Mouse (Mus musculus) olfactory bulb, adult 2 months (tissue): Measurements from ENCODE around the gene Syne3. TPM values are rescaled to one million over a fixed set of nuclear protein-coding genes. Genes with fewer than 3 reads are reported as not detected.

Experiments
- H3K27ac ChIP-seq: fragments of 200-500 bp; 2 replicates; pipeline ENCODE4 v1.5.1; 2012; ENCODE audit warnings: low read depth, low read length; ENCODE audit not compliant: insufficient read depth
- H3K4me1 ChIP-seq: fragments of 200-500 bp; 2 replicates; pipeline ENCODE4 v1.6.1; 2012; ENCODE audit warnings: low read length; ENCODE audit not compliant: control insufficient read depth, insufficient read depth
- H3K4me3 ChIP-seq: fragments of 200-500 bp; 2 replicates; pipeline ENCODE4 v1.5.1; 2012; ENCODE audit warnings: mild to moderate bottlenecking, low read depth, low read length, moderate library complexity; ENCODE audit not compliant: insufficient read depth
- CTCF ChIP-seq: fragments of 200-500 bp; IDR thresholded peaks from 2 replicates; pipeline ENCODE4 v1.5.1; 2012; ENCODE audit warnings: low read depth, mild to moderate bottlenecking, low read length, moderate library complexity; ENCODE audit not compliant: insufficient read depth
- POLR2A ChIP-seq: fragments of 200-500 bp; IDR thresholded peaks from 2 replicates; pipeline ENCODE4 v1.6.1; 2012; ENCODE audit warnings: mild to moderate bottlenecking, low read depth, low read length, moderate library complexity; ENCODE audit not compliant: insufficient read depth
- WGBS: fragments of 180-500 bp; shearing (Covaris S2); methylation state at CpG from one replicate; pipeline ENCODE4 v1.1.7; 2018; 5-methylcytosine and 5-hydroxymethylcytosine counted together
- polyA plus RNA-seq: library from polyadenylated mRNA; stranded (reverse); fragments of >200 nt; gene quantifications from 2 replicates; pipeline ENCODE4 v1.2.4, GENCODE M21; 2012; ENCODE audit warnings: low replicate concordance; ENCODE audit not compliant: missing spikeins, insufficient read depth, insufficient read length

Syne3 gene
- polyA plus RNA-seq, 1 experiment = not detected

DNA sequence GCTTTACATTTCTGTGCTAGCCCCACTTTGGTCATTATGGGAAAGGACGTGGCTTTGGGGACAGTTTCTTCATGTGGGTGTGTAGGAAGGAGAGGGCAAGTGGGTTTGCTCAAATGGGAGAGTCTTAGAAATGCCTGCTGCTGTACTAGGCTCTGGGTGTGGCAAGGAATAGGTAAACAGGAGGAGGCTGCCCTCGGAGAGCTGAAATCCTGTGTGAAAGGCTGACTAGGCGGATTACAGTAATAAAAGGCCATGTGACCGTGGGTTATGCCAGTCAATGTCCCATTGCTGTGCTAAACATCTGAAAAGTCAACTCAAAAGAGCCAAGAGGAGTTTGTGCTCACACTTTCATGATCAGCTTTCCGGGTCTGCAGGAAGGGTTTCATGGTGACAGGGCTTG, 127.1 kb downstream of the Syne3 start:
- TF ChIP-seq POLR2A (no peak), CTCF (no peak)
- 75% methylated on average over 5 of the region's 5 CpGs for WGBS
- H3K27ac ChIP-seq = no peak overlapping the region
- peaks cover 5% of the 10 kb centered on the region; the same call in 1 of the 2 replicates for H3K4me1 ChIP-seq
- H3K4me3 ChIP-seq = no peak overlapping the region

DNA sequence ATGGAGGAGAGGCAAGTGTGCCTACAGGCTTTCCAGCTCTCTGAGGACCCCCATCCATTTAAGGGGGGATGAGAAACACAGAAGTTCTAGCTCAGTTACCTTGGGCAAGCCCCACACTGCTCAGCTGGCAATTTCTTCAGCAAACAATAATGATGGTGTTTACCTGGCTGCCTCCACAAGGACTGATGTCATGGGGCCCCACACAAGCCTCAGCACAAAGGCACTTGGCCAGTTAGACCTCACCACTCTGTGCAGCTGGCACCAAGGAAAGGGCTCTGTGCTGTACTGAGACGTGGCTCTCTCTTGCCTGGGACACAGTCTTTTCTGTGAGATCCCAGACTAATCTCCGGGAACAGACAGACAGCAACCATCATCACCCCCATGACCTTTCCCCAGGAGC, 127.5 kb downstream of the Syne3 start:
- peaks cover 5% of the 10 kb centered on the region; the same call in 1 of the 2 replicates for H3K4me1 ChIP-seq
- H3K4me3 ChIP-seq = no peak overlapping the region
- TF ChIP-seq POLR2A = no peak
- TF ChIP-seq CTCF = no peak
- no peak overlapping the region for H3K27ac ChIP-seq
- 67% methylated on average over 2 of the region's 2 CpGs for WGBS

DNA sequence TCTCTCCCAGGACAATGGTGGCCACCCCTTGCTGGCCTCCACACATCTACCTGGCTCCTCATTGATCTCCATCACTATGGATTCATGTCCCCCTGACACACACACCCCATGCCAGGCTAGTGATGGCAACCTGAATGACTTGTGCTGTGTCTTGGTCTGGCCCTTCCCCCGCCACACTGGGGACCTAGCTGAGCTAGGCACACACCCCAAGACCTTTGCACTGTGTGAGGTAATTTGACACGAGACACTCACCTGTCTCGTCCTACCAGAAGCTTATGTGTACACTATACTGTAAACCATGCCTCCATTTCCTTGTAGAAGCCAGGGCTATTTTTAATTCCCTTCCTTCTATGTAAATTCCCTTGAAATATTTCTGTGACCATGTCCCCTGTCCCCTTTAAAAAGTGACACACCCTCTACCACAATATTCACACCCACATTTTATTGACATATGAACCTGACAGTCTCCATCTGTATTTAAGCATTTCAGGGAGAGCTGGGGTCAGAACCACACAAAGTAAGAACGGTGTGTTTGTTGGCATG, 128.0 kb downstream of the Syne3 start:
- Histone ChIP-seq H3K4me3 (no peak overlapping the region), H3K27ac (no peak overlapping the region), H3K4me1 (peaks cover 5% of the 10 kb centered on the region; the same call in 1 of the 2 replicates)
- WGBS = 92% methylated on average over 4 of the region's 4 CpGs
- TF ChIP-seq CTCF (no peak), POLR2A (no peak)

DNA sequence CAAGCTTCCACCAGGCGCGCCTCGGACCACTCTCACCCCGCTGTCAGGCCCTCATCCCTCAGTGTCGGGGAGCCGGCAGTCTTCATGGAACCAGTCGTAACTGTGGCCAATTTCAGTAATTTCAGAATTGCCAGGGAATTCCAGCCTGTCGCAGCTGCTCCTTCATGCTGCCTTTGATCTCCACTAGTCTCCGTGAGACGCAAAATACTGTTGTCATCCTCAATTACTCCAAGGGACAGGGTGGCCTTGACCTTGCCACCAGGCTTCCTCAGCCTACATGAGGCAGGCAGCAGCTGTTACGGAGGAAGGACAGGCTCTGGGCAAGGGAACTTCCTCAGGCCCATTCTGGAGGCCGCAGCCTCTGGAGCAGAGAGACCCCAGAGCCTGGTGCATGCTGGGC, 129.2 kb downstream of the Syne3 start:
- Histone ChIP-seq H3K4me3 (no peak overlapping the region), H3K4me1 (peaks cover 3% of the 10 kb centered on the region; the same call in 1 of the 2 replicates), H3K27ac (no peak overlapping the region)
- WGBS = 89% methylated on average over 12 of the region's 12 CpGs
- TF ChIP-seq CTCF (no peak), POLR2A (no peak)

Other genes starting within 250 kb of the Syne3 start
- not detected in 2 replicates for gene Clmn, start 144.7 kb downstream of the Syne3 start, polyA plus RNA-seq
- gene Glrx5, start 22.9 kb upstream of the Syne3 start, polyA plus RNA-seq = not detected in 2 replicates
- gene Tcl1b2, start 136.2 kb upstream of the Syne3 start, polyA plus RNA-seq = not detected in 2 replicates
- gene Tcl1b1, start 149.9 kb upstream of the Syne3 start, polyA plus RNA-seq = not detected in 2 replicates
- not detected in 2 replicates for gene Tcl1b5, start 166.5 kb upstream of the Syne3 start, polyA plus RNA-seq
- gene Tcl1b3, start 181.2 kb upstream of the Syne3 start, polyA plus RNA-seq = not detected in 2 replicates
- gene Tcl1b4, start 192.1 kb upstream of the Syne3 start, polyA plus RNA-seq = not detected in 2 replicates
- not detected in 2 replicates for gene Tcl1, start 213.0 kb upstream of the Syne3 start, polyA plus RNA-seq